Mouse (Mus musculus): ENCODE measurements around the gene Icam1. TPM values are rescaled to one million over a fixed set of nuclear protein-coding genes. Genes with fewer than 3 reads are reported as not detected.
A peak's percentile ranks its signal among the peaks of the same experiment; 100 is the strongest.
"Not testable (repeated sequence)": the region's sequence is repeated elsewhere in the genome, so short reads cannot be mapped to it uniquely, and the experiment has no call there.

Gene Icam1
- total RNA-seq, 4 experiments from 2014 or later: 2.8 to 9.8 (median 6.3) TPM

GRCm38 (mm10) chr9:20993165-20993898, 22.5 kb upstream of the Icam1 start:
- DNase-seq (ENCODE audit: low spot score in 2 of 2): no peak

- no peak for DNase-seq (ENCODE audit: low spot score in 2 of 2)
Observed at GRCm38 (mm10) chr9:20995069-20995468, 20.7 kb upstream of the Icam1 start.

GRCm38 (mm10) chr9:20997065-20997464, 18.7 kb upstream of the Icam1 start:
- no peak for DNase-seq (ENCODE audit: low spot score in 2 of 2)

- DNase-seq (ENCODE audit: low spot score in 2 of 2): not testable (repeated sequence)
Observed at GRCm38 (mm10) chr9:20998337-20998736, 17.4 kb upstream of the Icam1 start.

- no peak for DNase-seq (ENCODE audit: low spot score in 2 of 2)
Observed at GRCm38 (mm10) chr9:21000811-21001210, 15.0 kb upstream of the Icam1 start.

GRCm38 (mm10) chr9:21001651-21002200, 14.1 kb upstream of the Icam1 start:
- DNase-seq (ENCODE audit: low spot score in 2 of 2): no peak

- no peak for DNase-seq (ENCODE audit: low spot score in 2 of 2)
Observed at GRCm38 (mm10) chr9:21002270-21002626, 13.5 kb upstream of the Icam1 start.

GRCm38 (mm10) chr9:21002627-21003551, 12.9 kb upstream of the Icam1 start, which contains the start of gene Mrpl4:
Gene Mrpl4 (plus strand): TSS chr9:21002738.
- DNase-seq (ENCODE audit: low spot score in 2 of 2): peak; percentile 79 to 89

GRCm38 (mm10) chr9:21007313-21007952, 8.4 kb upstream of the Icam1 start:
- no peak for DNase-seq (ENCODE audit: low spot score in 2 of 2)

- DNase-seq (ENCODE audit: low spot score in 2 of 2): no peak
Observed at GRCm38 (mm10) chr9:21008007-21008406, 7.8 kb upstream of the Icam1 start.

- DNase-seq (ENCODE audit: low spot score in 2 of 2): no peak
Observed at GRCm38 (mm10) chr9:21010362-21010761, 5.4 kb upstream of the Icam1 start.

GRCm38 (mm10) chr9:21010939-21011541, 4.7 kb upstream of the Icam1 start:
- DNase-seq (ENCODE audit: low spot score in 2 of 2): not testable (repeated sequence)

- DNase-seq (ENCODE audit: low spot score in 2 of 2): peak in 1 of 2 experiments; percentile 14
Observed at GRCm38 (mm10) chr9:21011846-21012312, 3.9 kb upstream of the Icam1 start.

GRCm38 (mm10) chr9:21012368-21012767, 3.4 kb upstream of the Icam1 start:
- DNase-seq (ENCODE audit: low spot score in 2 of 2): no peak

- DNase-seq (ENCODE audit: low spot score in 2 of 2): no peak
Observed at GRCm38 (mm10) chr9:21014691-21015570, 854 bp upstream of the Icam1 start.

- DNase-seq (ENCODE audit: low spot score in 2 of 2): no peak
Observed at GRCm38 (mm10) chr9:21016331-21017176, 769 bp downstream of the Icam1 start.

GRCm38 (mm10) chr9:21017177-21017575, 1.4 kb downstream of the Icam1 start:
- DNase-seq (ENCODE audit: low spot score in 2 of 2): no peak

- no peak for DNase-seq (ENCODE audit: low spot score in 2 of 2)
Observed at GRCm38 (mm10) chr9:21018600-21018999, 2.8 kb downstream of the Icam1 start.

GRCm38 (mm10) chr9:21021363-21021762, 5.6 kb downstream of the Icam1 start:
- no peak for DNase-seq (ENCODE audit: low spot score in 2 of 2)

All from layer of hippocampus, adult 8-10 months (tissue).